Mouse (Mus musculus) limb, embryonic 14.5 days (tissue): ENCODE data around the gene Rcvrn. TPM values are rescaled to one million over a fixed set of nuclear protein-coding genes. Genes with fewer than 3 reads are reported as not detected.

Experiments
- ATAC-seq: fragments of 200-750 bp; cut with Nextera tagmentation; 2 replicates; pipeline ENCODE4 v1.8.0; 2017; ENCODE audit warnings: low read depth, moderate number of reproducible peaks, moderate TSS enrichment; ENCODE audit not compliant: low FRiP score
- DNase-seq: peaks from one replicate; pipeline ENCODE4 v3.0.0-alpha.2; 2015; ENCODE audit warnings: low spot score
- H3K27ac ChIP-seq: fragments of 300-500 bp; sonication (generic); replicated peaks from 2 replicates; pipeline ENCODE4 v1.5.1; 2014; ENCODE audit warnings: low read depth, mild to moderate bottlenecking, low read length, moderate library complexity, mixed read lengths
- H3K27me3 ChIP-seq: fragments of 300-500 bp; sonication (generic); 2 replicates; pipeline ENCODE4 v1.6.1; 2014; ENCODE audit warnings: low read length, mixed read lengths; ENCODE audit not compliant: control insufficient read depth, insufficient read depth
- H3K36me3 ChIP-seq: fragments of 300-500 bp; sonication (generic); 2 replicates; pipeline ENCODE4 v1.6.1; 2014; ENCODE audit warnings: mild to moderate bottlenecking, low read length, moderate library complexity, mixed read lengths; ENCODE audit not compliant: control insufficient read depth, insufficient read depth
- H3K4me1 ChIP-seq: fragments of 300-500 bp; sonication (generic); 2 replicates; pipeline ENCODE4 v1.6.1; 2014; ENCODE audit warnings: antibody characterized with exemption, low read length, mixed read lengths; ENCODE audit not compliant: control insufficient read depth, insufficient read depth
- H3K4me2 ChIP-seq: fragments of 300-500 bp; sonication (generic); replicated peaks from 2 replicates; pipeline ENCODE4 v1.6.1; 2014; ENCODE audit warnings: low read depth, mild to moderate bottlenecking, low read length, moderate library complexity; ENCODE audit not compliant: severe bottlenecking
- H3K4me3 ChIP-seq: fragments of 300-500 bp; sonication (generic); replicated peaks from 2 replicates; pipeline ENCODE4 v1.5.1; 2014; ENCODE audit warnings: low read length
- H3K9ac ChIP-seq: fragments of 300-500 bp; sonication (generic); 2 replicates; pipeline ENCODE4 v1.6.1; 2014; ENCODE audit warnings: mild to moderate bottlenecking, low read depth, low read length, moderate library complexity; ENCODE audit not compliant: severe bottlenecking
- H3K9me3 ChIP-seq: fragments of 300-500 bp; sonication (generic); 2 replicates; pipeline ENCODE4 v1.6.1; 2016; ENCODE audit warnings: low read length; ENCODE audit not compliant: control insufficient read depth
- POLR2A ChIP-seq: fragments of 200-500 bp; IDR thresholded peaks from 2 replicates; pipeline ENCODE4 v1.8.0; 2012; ENCODE audit warnings: inconsistent platforms, mild to moderate bottlenecking, moderate library complexity, borderline replicate concordance; ENCODE audit not compliant: insufficient read depth, insufficient read length; ENCODE audit errors: extremely low read depth
- WGBS: fragments of 180-500 bp; shearing (Covaris S2); extraction: QIAGEN DNeasy Blood & Tissue Kit; methylation state at CpG from one replicate; pipeline ENCODE4 v1.1.7; 2014; 5-methylcytosine and 5-hydroxymethylcytosine counted together
- polyA plus RNA-seq, 2 experiments: library from polyadenylated mRNA; depleted of rRNA in 1 of 2; stranded (reverse) in 1 of 2; unstranded in 1 of 2; fragments of >200 nt; fragmentation: Nextera tagmentation in 1 of 2; extraction: Ambion mirVana in 1 of 2; gene quantifications; 2 replicates each; pipeline versions ENCODE4 v1.2.1 to v1.2.3; 2012 to 2014

Gene Rcvrn
- polyA plus RNA-seq, 2 experiments, result 0.11 TPM; not detected in 1

GRCm38 (mm10) chr11:67664261-67664660 lies 30.9 kb upstream of the Rcvrn start:
- ATAC-seq, result no peak
- no peak for DNase-seq
- 93% methylated on average over 3 of the region's 3 CpGs for WGBS
- no peak overlapping the region for H3K4me2 ChIP-seq
- H3K27me3 ChIP-seq, result no peaks in the 10 kb centered on the region
- no peaks in the 10 kb centered on the region; the same call in 1 of the 2 replicates for H3K36me3 ChIP-seq
- H3K9me3 ChIP-seq, result no peaks in the 10 kb centered on the region
- 0 out of 2 replicates have a peak, but pooled peaks cover 2% of the 10 kb centered on the region for H3K4me1 ChIP-seq
- no peak overlapping the region for H3K27ac ChIP-seq
- H3K4me3 ChIP-seq, result no peak overlapping the region
- TF ChIP-seq POLR2A, result no peak
- H3K9ac ChIP-seq, result no peak overlapping the region

GRCm38 (mm10) chr11:67664918-67665317 lies 30.2 kb upstream of the Rcvrn start:
- ATAC-seq, result no peak
- no peak overlapping the region for H3K27ac ChIP-seq
- no peaks in the 10 kb centered on the region for H3K9me3 ChIP-seq
- 82% methylated on average over 6 of the region's 6 CpGs for WGBS
- H3K4me3 ChIP-seq, result no peak overlapping the region
- H3K4me2 ChIP-seq, result no peak overlapping the region
- 0 out of 2 replicates have a peak, but pooled peaks cover 2% of the 10 kb centered on the region for H3K4me1 ChIP-seq
- TF ChIP-seq POLR2A, result no peak
- H3K9ac ChIP-seq, result no peak overlapping the region
- H3K27me3 ChIP-seq, result no peaks in the 10 kb centered on the region
- DNase-seq, result no peak
- no peaks in the 10 kb centered on the region; the same call in 1 of the 2 replicates for H3K36me3 ChIP-seq

- TF ChIP-seq POLR2A, result no peak
- H3K27ac ChIP-seq, result no peak overlapping the region
- no peak for ATAC-seq
These were observed 29.0 kb upstream of the Rcvrn start for GRCm38 (mm10) chr11:67666129-67666528.

GRCm38 (mm10) chr11:67667531-67668332 lies 27.4 kb upstream of the Rcvrn start:
- Histone ChIP-seq H3K27me3 (no peaks in the 10 kb centered on the region), H3K36me3 (no peaks in the 10 kb centered on the region), H3K4me1 (0 out of 2 replicates have a peak, but pooled peaks cover 2% of the 10 kb centered on the region), H3K27ac (no peak overlapping the region), H3K9me3 (no peaks in the 10 kb centered on the region), H3K4me2 (no peak overlapping the region), H3K9ac (no peak overlapping the region), H3K4me3 (no peak overlapping the region)
- no peak for TF ChIP-seq POLR2A
- WGBS, result 81% methylated on average over 13 of the region's 13 CpGs
- ATAC-seq (no peak), DNase-seq (no peak)

More at GRCm38 (mm10) chr11:67666129-67666528, 29.0 kb upstream of the Rcvrn start:
- Histone ChIP-seq H3K4me1 (0 out of 2 replicates have a peak, but pooled peaks cover 2% of the 10 kb centered on the region), H3K9me3 (no peaks in the 10 kb centered on the region), H3K36me3 (no peaks in the 10 kb centered on the region; the same call in 1 of the 2 replicates), H3K4me3 (no peak overlapping the region), H3K27me3 (no peaks in the 10 kb centered on the region), H3K9ac (no peak overlapping the region), H3K4me2 (no peak overlapping the region)
- WGBS, result 74% methylated on average over 5 of the region's 5 CpGs
- DNase-seq, result no peak

- Histone ChIP-seq H3K27ac (no peak overlapping the region), H3K27me3 (no peaks in the 10 kb centered on the region), H3K9me3 (no peaks in the 10 kb centered on the region), H3K9ac (no peak overlapping the region), H3K4me2 (no peak overlapping the region), H3K4me1 (0 out of 2 replicates have a peak, but pooled peaks cover 2% of the 10 kb centered on the region), H3K36me3 (no peaks in the 10 kb centered on the region), H3K4me3 (no peak overlapping the region)
- no peak for TF ChIP-seq POLR2A
- ATAC-seq (no peak), DNase-seq (no peak)
- WGBS, result 88% methylated on average over 3 of the region's 3 CpGs
These were observed 26.6 kb upstream of the Rcvrn start for GRCm38 (mm10) chr11:67668460-67669007.
